Mouse (Mus musculus) cerebellum, adult 2 months (tissue): ENCODE data around the gene Ric8b. TPM values are rescaled to one million over a fixed set of nuclear protein-coding genes. Genes with fewer than 3 reads are reported as not detected.

ENCODE experiments used
- DNase-seq, 2 experiments: peaks; one replicate each; pipeline ENCODE4 v3.0.0; 2021
- H3K27ac ChIP-seq: fragments of 200-500 bp; 2 replicates; pipeline ENCODE4 v1.5.1; 2012; ENCODE audit warnings: low read length, control low read depth, inconsistent platforms; ENCODE audit not compliant: insufficient read depth
- H3K27me3 ChIP-seq: fragments of 200-500 bp; 2 replicates; pipeline ENCODE4 v1.6.1; 2012; ENCODE audit warnings: inconsistent platforms, mild to moderate bottlenecking, low read length, moderate library complexity; ENCODE audit not compliant: control insufficient read depth, insufficient read depth
- H3K4me1 ChIP-seq: fragments of 200-500 bp; 2 replicates; pipeline ENCODE4 v1.6.1; 2011; ENCODE audit warnings: low read length; ENCODE audit not compliant: control insufficient read depth, insufficient read depth
- H3K4me3 ChIP-seq: fragments of 200-500 bp; replicated peaks from 2 replicates; pipeline ENCODE3; 2011; ENCODE audit warnings: mild to moderate bottlenecking, low read depth, low read length, control low read depth; ENCODE audit not compliant: insufficient read depth
- CTCF ChIP-seq: fragments of 200-500 bp; IDR thresholded peaks from 2 replicates; pipeline ENCODE4 v1.5.1; 2011; ENCODE audit warnings: low read depth, mild to moderate bottlenecking, control low read depth, low read length, moderate library complexity, borderline replicate concordance; ENCODE audit not compliant: insufficient read depth
- POLR2A ChIP-seq: fragments of 200-500 bp; IDR thresholded peaks from 2 replicates; pipeline ENCODE4 v1.6.1; 2011; ENCODE audit warnings: low read length, control low read depth, borderline replicate concordance; ENCODE audit not compliant: insufficient read depth
- WGBS: fragments of 180-500 bp; shearing (Covaris S2); methylation state at CpG from one replicate; pipeline ENCODE4 v1.1.7; 2018; 5-methylcytosine and 5-hydroxymethylcytosine counted together
- polyA plus RNA-seq: library from polyadenylated mRNA; depleted of rRNA; stranded (reverse); fragments of >200 nt; gene quantifications from 2 replicates; pipeline ENCODE4 v1.2.3, GENCODE M21; 2012

The Ric8b gene
- polyA plus RNA-seq, 1 experiment, result 43.3 TPM

DNA sequence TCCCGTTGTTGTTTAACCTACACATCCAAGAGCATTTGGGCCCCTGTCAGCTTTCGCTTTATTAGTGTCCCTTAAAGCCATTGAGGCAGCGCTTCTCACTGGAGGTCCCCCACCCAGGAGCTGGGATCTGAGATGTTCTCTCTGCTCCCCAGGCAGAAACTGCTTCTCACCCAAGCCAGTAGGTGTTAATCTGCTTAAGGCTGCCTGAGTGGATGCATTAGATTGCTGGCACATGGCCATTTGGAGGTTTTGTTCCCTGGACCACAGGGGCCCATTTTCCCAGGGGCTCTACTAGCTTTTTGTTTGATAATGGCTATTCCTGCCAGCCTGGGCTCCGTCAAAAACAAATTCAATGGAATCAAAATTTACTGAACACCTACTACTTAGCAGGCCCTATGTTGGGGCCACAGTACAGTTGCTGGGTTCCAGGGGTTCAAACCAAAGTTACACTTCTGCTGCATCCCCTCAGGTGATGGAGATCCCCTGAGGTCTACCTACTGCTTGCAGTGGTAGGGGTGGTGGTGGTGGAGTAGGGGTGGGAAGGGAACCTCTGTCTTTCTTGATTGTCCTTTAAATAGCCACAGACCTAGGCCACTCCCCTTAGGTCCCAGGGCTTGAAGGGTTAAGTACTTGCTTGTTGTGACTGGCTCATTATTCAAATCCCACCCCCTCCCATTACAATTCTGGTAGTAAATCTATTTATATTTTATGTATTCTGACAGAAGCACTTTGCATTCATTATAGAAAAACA lies 28.1 kb upstream of the Ric8b start:
- TF ChIP-seq CTCF (no peak), POLR2A (no peak)
- Histone ChIP-seq H3K27me3 (no peaks in the 10 kb centered on the region; the same call in 1 of the 2 replicates), H3K4me1 (no peaks in the 10 kb centered on the region), H3K27ac (no peak overlapping the region), H3K4me3 (no peak overlapping the region)
- 45% methylated on average over 4 of the region's 4 CpGs for whole genome bisulfite sequencing
- DNase-seq, result no peak

DNA sequence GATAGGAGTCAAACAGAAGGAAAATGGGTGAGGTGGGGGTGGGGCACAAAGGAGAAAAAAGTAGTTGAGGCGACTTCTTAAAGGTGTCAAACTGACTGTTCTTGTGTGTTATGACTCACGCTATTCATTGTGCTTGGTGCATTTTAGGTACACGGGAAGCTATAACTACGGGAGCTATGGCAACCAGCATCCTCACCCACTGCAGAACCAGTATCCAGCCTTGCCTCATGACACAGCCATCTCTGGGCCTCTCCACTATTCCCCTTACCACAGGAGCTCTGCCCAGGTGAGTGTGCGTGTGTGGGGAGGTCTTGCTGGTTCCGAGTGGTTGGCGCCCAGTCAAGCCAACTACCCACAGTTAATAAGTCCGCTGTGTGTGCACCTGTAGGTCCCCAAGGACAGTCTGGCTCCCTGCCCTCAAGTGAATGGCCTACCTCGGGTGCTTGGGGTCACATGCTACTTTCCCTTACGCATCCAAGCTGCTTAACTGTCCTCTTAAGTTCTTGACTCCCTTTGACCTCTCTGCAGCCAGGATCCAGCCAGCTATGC lies 21.5 kb upstream of the Ric8b start:
- DNase-seq, result no peak
- Histone ChIP-seq H3K4me1 (no peaks in the 10 kb centered on the region), H3K4me3 (no peak overlapping the region), H3K27ac (no peak overlapping the region), H3K27me3 (no peaks in the 10 kb centered on the region)
- TF ChIP-seq POLR2A (no peak), CTCF (no peak)
- 83% methylated on average over 10 of the region's 10 CpGs for WGBS

DNA sequence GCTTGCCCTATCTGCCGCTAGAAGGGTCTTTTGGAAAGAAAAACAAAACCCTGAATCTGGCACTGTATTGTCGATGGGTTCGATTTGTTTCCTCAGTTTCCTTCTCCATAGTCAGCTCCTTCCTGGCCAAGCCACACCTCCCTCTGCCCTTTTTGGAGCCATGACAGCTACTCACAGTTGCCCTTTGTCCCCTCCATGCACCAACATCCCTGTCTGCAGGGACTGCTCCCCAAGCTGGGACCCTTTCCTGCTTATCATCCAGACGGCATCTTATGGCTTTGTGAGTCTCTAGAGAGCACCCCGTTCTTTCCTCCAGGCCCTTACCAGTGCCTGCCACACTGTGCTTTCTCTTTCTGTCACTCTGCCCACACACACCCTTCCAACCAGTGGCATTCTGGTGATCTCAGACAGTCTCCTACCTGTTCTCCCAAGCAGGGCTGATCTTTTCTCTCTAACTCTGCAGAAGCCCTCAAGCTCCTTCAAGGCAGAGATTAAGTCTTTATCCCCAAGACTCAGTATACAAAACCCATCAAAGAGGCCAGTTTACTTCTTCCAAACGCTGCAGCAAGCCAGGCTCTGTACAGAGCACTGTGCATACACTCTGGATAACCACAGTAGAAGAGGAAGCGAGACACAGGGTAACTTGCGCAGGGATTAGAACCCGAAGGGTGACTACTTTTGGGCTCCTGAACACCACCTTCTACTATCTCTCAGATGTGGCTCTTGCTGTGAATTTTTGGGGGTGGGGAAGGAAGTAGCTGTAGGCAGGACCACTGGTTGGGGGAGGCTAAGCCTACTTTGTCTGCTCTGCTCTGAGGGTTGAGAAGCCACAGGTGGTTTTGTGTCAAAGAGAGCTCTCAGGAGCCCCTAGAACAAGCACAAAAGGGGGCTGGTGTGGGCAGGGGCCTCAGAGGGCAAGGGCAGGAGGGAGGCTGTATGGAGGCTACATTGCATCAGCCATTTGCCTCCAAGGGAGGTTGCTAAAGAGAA lies 20.2 kb upstream of the Ric8b start:
- Histone ChIP-seq H3K4me1 (no peaks in the 10 kb centered on the region), H3K27ac (no peak overlapping the region), H3K27me3 (no peaks in the 10 kb centered on the region), H3K4me3 (no peak overlapping the region)
- DNase-seq, result no peak
- no peak for TF ChIP-seq CTCF
- TF ChIP-seq POLR2A, result no peak
- WGBS, result 79% methylated on average over 9 of the region's 9 CpGs

DNA sequence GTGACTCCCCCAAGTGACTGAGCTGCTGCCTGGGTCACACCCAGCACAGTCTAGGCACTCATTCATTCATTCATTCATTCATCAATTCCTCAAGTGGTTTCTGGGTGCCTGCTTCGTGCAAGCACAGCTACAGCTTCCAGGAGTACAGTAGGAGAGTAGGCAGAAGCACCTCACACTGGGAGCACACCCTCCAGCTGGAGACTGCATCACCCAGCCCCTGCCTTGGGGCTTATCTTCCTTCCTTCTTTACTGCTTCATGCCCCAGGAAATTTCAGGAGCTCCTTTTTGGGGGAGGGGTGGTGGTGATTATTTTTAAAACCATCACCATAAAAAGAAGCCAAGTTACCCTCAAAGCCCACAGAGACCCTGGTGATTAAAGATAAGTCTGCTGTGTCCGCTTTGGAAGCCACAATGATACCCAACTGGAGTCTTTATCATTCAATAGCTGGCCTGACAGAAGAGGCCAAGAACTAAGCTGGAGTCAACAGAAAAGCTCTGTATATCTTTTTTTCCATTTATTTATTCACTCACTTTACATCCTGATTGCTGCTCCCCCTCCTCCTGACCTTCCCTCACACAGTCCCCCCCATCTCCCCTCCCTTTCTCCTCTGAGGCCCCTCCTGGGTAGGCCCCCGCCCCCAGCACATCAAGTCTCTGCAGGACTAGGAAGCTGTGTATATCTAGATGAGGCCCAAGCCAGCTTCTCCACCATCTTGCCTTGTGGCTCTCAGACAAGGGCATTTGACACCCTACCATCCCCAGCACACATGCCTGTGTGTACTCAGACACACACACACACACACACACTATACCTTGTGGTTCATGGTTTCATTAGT lies 19.1 kb upstream of the Ric8b start:
- no peaks in the 10 kb centered on the region for H3K27me3 ChIP-seq
- H3K4me3 ChIP-seq, result no peak overlapping the region
- no peak overlapping the region for H3K27ac ChIP-seq
- TF ChIP-seq POLR2A (no peak), CTCF (no peak)
- no peak for DNase-seq
- WGBS, result 81% methylated on average over 3 of the region's 3 CpGs
- no peaks in the 10 kb centered on the region; the same call in 1 of the 2 replicates for H3K4me1 ChIP-seq

DNA sequence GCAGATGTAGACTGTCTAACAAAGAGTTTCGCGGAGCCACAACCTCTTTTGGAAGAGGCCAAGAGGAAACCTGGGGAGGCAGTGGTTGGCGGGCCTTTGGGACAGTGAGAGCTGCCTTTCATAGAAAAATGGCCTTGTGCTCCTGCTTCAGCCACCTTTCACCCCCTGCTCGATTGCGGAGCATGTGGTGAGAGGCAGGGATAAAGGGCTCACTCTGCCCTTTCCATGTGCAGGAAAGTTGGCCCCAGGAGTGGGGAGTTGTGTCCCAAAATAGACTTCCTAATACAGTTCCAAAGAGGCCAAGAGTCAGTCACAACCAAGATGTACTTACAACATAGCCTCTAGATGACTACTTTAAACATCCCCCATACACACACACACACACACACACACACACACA lies 15.7 kb upstream of the Ric8b start:
- TF ChIP-seq POLR2A, result no peak
- TF ChIP-seq CTCF, result no peak
- Histone ChIP-seq H3K27ac (no peak overlapping the region), H3K27me3 (no peaks in the 10 kb centered on the region), H3K4me3 (no peak overlapping the region), H3K4me1 (peaks cover 4% of the 10 kb centered on the region; the same call in 1 of the 2 replicates)
- no peak for DNase-seq
- WGBS, result 78% methylated on average over 5 of the region's 5 CpGs

DNA sequence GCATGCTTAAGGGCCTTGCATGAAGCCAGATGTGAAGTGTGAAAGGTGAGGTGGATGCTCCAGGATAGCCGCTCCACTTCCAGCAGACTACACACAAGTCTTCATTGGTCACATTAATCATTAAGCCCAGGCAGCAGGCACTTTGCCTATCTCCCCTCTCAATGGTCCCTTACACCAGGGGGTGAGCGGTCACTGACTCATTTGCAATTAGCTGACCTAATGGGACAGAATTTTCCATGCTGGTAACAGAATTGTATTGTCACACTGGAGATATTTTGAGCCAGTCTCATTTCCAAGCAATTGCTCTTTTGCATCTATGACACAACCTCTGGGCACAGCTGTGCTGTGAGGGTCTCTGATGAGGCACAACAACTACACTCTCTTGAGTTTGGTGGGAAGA lies 15.2 kb upstream of the Ric8b start:
- WGBS, result 96% methylated on average over 2 of the region's 2 CpGs
- H3K27ac ChIP-seq, result no peak overlapping the region
- TF ChIP-seq CTCF, result no peak
- no peak for TF ChIP-seq POLR2A
- no peaks in the 10 kb centered on the region for H3K27me3 ChIP-seq
- DNase-seq, result no peak
- no peak overlapping the region for H3K4me3 ChIP-seq
- peaks cover 4% of the 10 kb centered on the region; the same call in 1 of the 2 replicates for H3K4me1 ChIP-seq

DNA sequence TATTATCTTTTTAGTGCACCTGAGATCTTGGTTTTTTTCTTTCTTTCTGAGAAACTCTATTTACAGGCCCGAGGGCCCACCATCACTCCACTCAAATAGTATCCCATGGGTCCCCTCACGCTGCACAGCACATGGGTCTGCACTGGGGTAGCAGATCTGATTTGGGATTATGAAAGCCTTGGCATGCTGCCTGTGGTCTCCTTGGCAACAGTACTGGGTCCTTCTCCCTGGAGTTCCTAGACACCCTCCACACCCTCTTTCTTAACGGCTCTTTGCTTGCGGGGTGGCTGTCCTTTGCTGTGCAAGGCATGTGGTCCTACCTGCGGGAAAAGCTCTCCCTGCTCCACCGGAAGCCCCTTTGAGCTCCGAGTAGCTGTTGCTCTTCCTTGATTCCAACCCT lies 14.1 kb upstream of the Ric8b start:
- DNase-seq, result no peak
- WGBS, result 28% methylated on average over 7 of the region's 7 CpGs
- TF ChIP-seq POLR2A, result no peak
- TF ChIP-seq CTCF, result no peak

More for the DNA sequence above, 14.1 kb upstream of the Ric8b start:
- H3K27ac ChIP-seq, result no peak overlapping the region
- peaks cover 4% of the 10 kb centered on the region; the same call in 1 of the 2 replicates for H3K4me1 ChIP-seq
- no peaks in the 10 kb centered on the region for H3K27me3 ChIP-seq
- no peak overlapping the region for H3K4me3 ChIP-seq
